Mouse (Mus musculus) MEL (cell line): ENCODE measurements around the gene Prcc. TPM values are rescaled to one million over a fixed set of nuclear protein-coding genes. Genes with fewer than 3 reads are reported as not detected.
A peak's percentile ranks its signal among the peaks of the same experiment; 100 is the strongest.

Experiments used
- DNase-seq: peaks from one replicate; pipeline ENCODE4 v3.0.0; 2011; ENCODE audit warnings: low read depth, low spot score
- H3K27ac ChIP-seq: 2 replicates; pipeline ENCODE4 v1.5.1; 2012; ENCODE audit warnings: low read depth, mild to moderate bottlenecking, control low read depth, low read length, moderate library complexity; ENCODE audit not compliant: control insufficient read depth
- H3K27me3 ChIP-seq, 2 experiments: fragments of 150-350 bp in 1 of 2; sonication (generic) in 1 of 2; 2 replicates each; pipeline ENCODE4 v1.6.1; 2012; ENCODE audit warnings: low read length in 2 of 2, mild to moderate bottlenecking in 2 of 2, improper control_type of control experiment in 1 of 2, moderate library complexity in 1 of 2; ENCODE audit not compliant: insufficient read depth in 2 of 2, control insufficient read depth in 1 of 2
- H3K36me3 ChIP-seq, 2 experiments: 2 replicates each; pipeline ENCODE4 v1.6.1; 2012 to 2014; ENCODE audit warnings: low read length in 2 of 2, improper control_type of control experiment in 1 of 2, inconsistent platforms in 1 of 2, mild to moderate bottlenecking in 1 of 2; ENCODE audit not compliant: insufficient read depth in 2 of 2, control insufficient read depth in 1 of 2
- H3K4me1 ChIP-seq, 2 experiments: fragments of 150-350 bp in 1 of 2; sonication (generic) in 1 of 2; 2 replicates each; pipeline ENCODE4 v1.6.1; 2012; ENCODE audit warnings: low read length in 2 of 2, improper control_type of control experiment in 1 of 2, mild to moderate bottlenecking in 1 of 2; ENCODE audit not compliant: insufficient read depth in 2 of 2, control insufficient read depth in 1 of 2
- H3K4me3 ChIP-seq, 2 experiments: fragments of 150-350 bp in 1 of 2; sonication (generic) in 1 of 2; 2 replicates each; pipeline ENCODE4 v1.5.1; 2012; ENCODE audit warnings: low read depth in 2 of 2, low read length in 2 of 2, mild to moderate bottlenecking in 2 of 2, moderate library complexity in 2 of 2, control low read depth in 1 of 2, improper control_type of control experiment in 1 of 2; ENCODE audit not compliant: control insufficient read depth in 1 of 2, insufficient read depth in 1 of 2
- H3K79me2 ChIP-seq: 2 replicates; pipeline ENCODE4 v1.6.1; 2012; ENCODE audit warnings: mild to moderate bottlenecking, low read length, moderate library complexity; ENCODE audit not compliant: control insufficient read depth, poor library complexity, insufficient read depth
- H3K9ac ChIP-seq: 2 replicates; pipeline ENCODE4 v1.6.1; 2012; ENCODE audit warnings: low read depth, mild to moderate bottlenecking, control low read depth, low read length, moderate library complexity; ENCODE audit not compliant: control insufficient read depth, poor library complexity, severe bottlenecking
- H3K9me3 ChIP-seq: fragments of 150-350 bp; sonication (generic); replicated peaks from 2 replicates; pipeline ENCODE4 v1.6.1; 2012; ENCODE audit warnings: mild to moderate bottlenecking, low read length, improper control_type of control experiment, moderate library complexity; ENCODE audit not compliant: insufficient read depth
- CHD1 ChIP-seq: IDR thresholded peaks from 2 replicates; pipeline ENCODE4 v1.6.1; 2012; ENCODE audit warnings: low read depth, mild to moderate bottlenecking, inconsistent platforms, low read length, improper control_type of control experiment
- CHD2 ChIP-seq: IDR thresholded peaks from 2 replicates; pipeline ENCODE4 v1.6.1; 2011; ENCODE audit warnings: low read length, improper control_type of control experiment
- CTCF ChIP-seq, 3 experiments: IDR thresholded peaks in 2 of 3; conservative IDR thresholded peaks in 1 of 3; 2 replicates each; pipeline ENCODE4 v1.5.1; 2011 to 2012; ENCODE audit warnings: low read length in 3 of 3, low read depth in 2 of 3, mild to moderate bottlenecking in 2 of 3, improper control_type of control experiment in 1 of 3, inconsistent platforms in 1 of 3, mixed read lengths in 1 of 3, moderate library complexity in 1 of 3; ENCODE audit not compliant: control insufficient read depth in 1 of 3, insufficient read depth in 1 of 3, poor library complexity in 1 of 3, severe bottlenecking in 1 of 3
- E2F4 ChIP-seq: IDR thresholded peaks from 2 replicates; pipeline ENCODE4 v1.6.1; 2011; ENCODE audit warnings: low read depth, low read length, improper control_type of control experiment, borderline replicate concordance
- ELF1 ChIP-seq: IDR thresholded peaks from 2 replicates; pipeline ENCODE4 v1.6.1; 2014; ENCODE audit warnings: low read depth, mild to moderate bottlenecking, inconsistent platforms, low read length, improper control_type of control experiment, moderate library complexity
- EP300 ChIP-seq, 2 experiments: IDR thresholded peaks; 2 replicates each; pipeline ENCODE4 v1.6.1; 2011; ENCODE audit warnings: improper control_type of control experiment in 2 of 2, low read length in 2 of 2, low read depth in 1 of 2, mild to moderate bottlenecking in 1 of 2
- ETS1 ChIP-seq: IDR thresholded peaks from 2 replicates; pipeline ENCODE4 v1.6.1; 2012; ENCODE audit warnings: low read depth, mild to moderate bottlenecking, inconsistent platforms, low read length, improper control_type of control experiment, moderate library complexity
- GABPA ChIP-seq: IDR thresholded peaks from 2 replicates; pipeline ENCODE4 v1.6.1; 2012; ENCODE audit warnings: low read depth, mild to moderate bottlenecking, inconsistent platforms, low read length, improper control_type of control experiment, moderate library complexity
- KAT2A ChIP-seq: conservative IDR thresholded peaks from 2 replicates; pipeline ENCODE4 v1.6.1; 2012; ENCODE audit warnings: low read depth, low read length, improper control_type of control experiment, inconsistent platforms
- MAFK ChIP-seq: IDR thresholded peaks from 2 replicates; pipeline ENCODE4 v1.6.1; 2011; ENCODE audit warnings: low read depth, mild to moderate bottlenecking, low read length, improper control_type of control experiment, borderline replicate concordance
- MAX ChIP-seq: IDR thresholded peaks from 2 replicates; pipeline ENCODE4 v1.6.1; 2011; ENCODE audit warnings: low read length, improper control_type of control experiment
- MYB ChIP-seq: IDR thresholded peaks from 2 replicates; pipeline ENCODE4 v1.6.1; 2011; ENCODE audit warnings: mild to moderate bottlenecking, low read depth, low read length, improper control_type of control experiment
- POLR2AphosphoS2 ChIP-seq: IDR thresholded peaks from 2 replicates; pipeline ENCODE4 v1.6.1; 2011; ENCODE audit warnings: low read length, improper control_type of control experiment
- POLR2AphosphoS5 ChIP-seq: IDR thresholded peaks from 2 replicates; pipeline ENCODE4 v1.6.1; 2012; ENCODE audit warnings: low read depth, borderline replicate concordance, mild to moderate bottlenecking, inconsistent platforms, low read length, moderate library complexity, mixed read lengths
- RAD21 ChIP-seq: IDR thresholded peaks from 2 replicates; pipeline ENCODE4 v1.6.1; 2011; ENCODE audit warnings: mild to moderate bottlenecking, low read depth, low read length, improper control_type of control experiment
- RCOR1 ChIP-seq: IDR thresholded peaks from 2 replicates; pipeline ENCODE4 v1.6.1; 2012; ENCODE audit warnings: low read depth, mild to moderate bottlenecking, inconsistent platforms, low read length, improper control_type of control experiment
- SMC3 ChIP-seq: IDR thresholded peaks from 2 replicates; pipeline ENCODE4 v1.6.1; 2011; ENCODE audit warnings: low read depth, low read length, improper control_type of control experiment
- USF2 ChIP-seq, 2 experiments: IDR thresholded peaks; 2 replicates each; pipeline ENCODE4 v1.6.1; 2011 to 2012; ENCODE audit warnings: improper control_type of control experiment in 2 of 2, low read length in 2 of 2, borderline replicate concordance in 1 of 2, inconsistent platforms in 1 of 2, low read depth in 1 of 2, mild to moderate bottlenecking in 1 of 2; ENCODE audit not compliant: insufficient read depth in 1 of 2
- ZC3H11A ChIP-seq: IDR thresholded peaks from 2 replicates; pipeline ENCODE4 v1.6.1; 2012; ENCODE audit warnings: low read depth, mild to moderate bottlenecking, inconsistent platforms, low read length, improper control_type of control experiment
- ZNF384 ChIP-seq: IDR thresholded peaks from 2 replicates; pipeline ENCODE4 v1.6.1; 2012; ENCODE audit warnings: low read depth, mild to moderate bottlenecking, inconsistent platforms, low read length, improper control_type of control experiment
- polyA plus RNA-seq, 2 experiments: library from polyadenylated mRNA; stranded (reverse) in 1 of 2; unstranded in 1 of 2; fragments of >175 nt in 1 of 2; fragments of >200 nt in 1 of 2; gene quantifications; 2 replicates each; pipeline versions ENCODE4 v1.2.1 to v1.2.4; 2012; ENCODE audit warnings: low replicate concordance in 2 of 2, low read depth in 1 of 2; ENCODE audit not compliant: insufficient read length in 2 of 2, insufficient read depth in 1 of 2, missing spikeins in 1 of 2
- total RNA-seq: library from RNA; depleted of rRNA; stranded (reverse); fragments of 300-350 nt; gene quantifications from 2 replicates; pipeline ENCODE4 v1.2.3, GENCODE M21; 2012

The Prcc gene
- total and polyA plus RNA-seq, 3 experiments, result 47.0 to 65.9 TPM; not detected in 1

GRCm38 (mm10) chr3:87886416-87886815 lies 1.0 kb upstream of the Prcc start:
- no peaks in the 10 kb centered on the region for H3K27me3 ChIP-seq
- no peaks in the 10 kb centered on the region for H3K9me3 ChIP-seq
- peaks cover 29% of the 10 kb centered on the region for H3K79me2 ChIP-seq
- peak overlapping the region; percentile 64 for H3K9ac ChIP-seq
- no peak for DNase-seq
- H3K4me3 ChIP-seq, result peak overlapping the region; percentile 40 to 93
- no peak overlapping the region for H3K27ac ChIP-seq
- H3K4me1 ChIP-seq, result peaks cover 3 to 19% of the 10 kb centered on the region in 2 experiments; a peak in 3 of 4 replicates
- peaks cover 0 to 16% of the 10 kb centered on the region in 2 experiments; a peak in 2 of 4 replicates for H3K36me3 ChIP-seq
- TF ChIP-seq ZC3H11A (no peak), CHD1 (no peak), POLR2AphosphoS2 (no peak), MAFK (no peak), RCOR1 (no peak), ETS1 (no peak), EP300 (IDR thresholded peaks at IDR 0.05; ENCODE audit: low read depth in 1 of 2, low read length in 2 of 2) (no peak)

- H3K27me3 ChIP-seq, result no peaks in the 10 kb centered on the region
- H3K4me3 ChIP-seq, result peak overlapping the region; percentile 40 to 93
- TF ChIP-seq POLR2AphosphoS2 (no peak), KAT2A (no peak), RAD21 (no peak), MYB (no peak), POLR2AphosphoS5 (no peak), ZNF384 (no peak; the same call in 1 of the 2 replicates), SMC3 (0 out of 2 replicates have a peak, but pooled peaks have one; percentile 10), ETS1 (no peak), CTCF (IDR thresholded peaks at IDR 0.05 in 2 of 3, conservative IDR thresholded peaks at IDR 0.05 in 1 of 3; ENCODE audit: control insufficient read depth in 1 of 3, insufficient read depth in 1 of 3, low read depth in 2 of 3, low read length in 3 of 3, poor library complexity in 1 of 3, severe bottlenecking in 1 of 3) (no peak)
- no peaks in the 10 kb centered on the region for H3K9me3 ChIP-seq
- DNase-seq, result no peak
- H3K36me3 ChIP-seq, result peaks cover 0 to 16% of the 10 kb centered on the region in 2 experiments; a peak in 2 of 4 replicates
- H3K27ac ChIP-seq, result peak overlapping the region; percentile 15; the same call in 1 of the 2 replicates
- peak overlapping the region; percentile 64 for H3K9ac ChIP-seq
- H3K79me2 ChIP-seq, result peaks cover 32% of the 10 kb centered on the region
- H3K4me1 ChIP-seq, result peaks cover 3 to 19% of the 10 kb centered on the region in 2 experiments; a peak in 3 of 4 replicates
Observed at GRCm38 (mm10) chr3:87886004-87886365, 577 bp upstream of the Prcc start.

GRCm38 (mm10) chr3:87884708-87885251 lies 628 bp downstream of the Prcc start:
- no peak for TF ChIP-seq E2F4
- TF ChIP-seq USF2 (IDR thresholded peaks at IDR 0.05; ENCODE audit: borderline replicate concordance in 1 of 2, insufficient read depth in 1 of 2, low read depth in 1 of 2, low read length in 2 of 2), result no peak
- no peak for TF ChIP-seq MYB
- no peak for TF ChIP-seq CHD2
- no peak for TF ChIP-seq ELF1
- TF ChIP-seq MAX, result no peak
- TF ChIP-seq GABPA, result no peak
- no peak for TF ChIP-seq CTCF (IDR thresholded peaks at IDR 0.05 in 2 of 3, conservative IDR thresholded peaks at IDR 0.05 in 1 of 3; ENCODE audit: control insufficient read depth in 1 of 3, insufficient read depth in 1 of 3, low read depth in 2 of 3, low read length in 3 of 3, poor library complexity in 1 of 3, severe bottlenecking in 1 of 3)
- peaks cover 37% of the 10 kb centered on the region for H3K79me2 ChIP-seq
- peak overlapping the region; percentile 47 to 93 for H3K4me3 ChIP-seq
- peak overlapping the region; percentile 82 for H3K27ac ChIP-seq
- peaks cover 3 to 19% of the 10 kb centered on the region in 2 experiments; a peak in 3 of 4 replicates for H3K4me1 ChIP-seq
- H3K9me3 ChIP-seq, result no peaks in the 10 kb centered on the region
- H3K9ac ChIP-seq, result peak overlapping the region; percentile 98
- no peaks in the 10 kb centered on the region for H3K27me3 ChIP-seq
- H3K36me3 ChIP-seq, result peaks cover 4 to 16% of the 10 kb centered on the region in 2 experiments; a peak in 3 of 4 replicates
- peak; percentile 75 for DNase-seq
